Mouse (Mus musculus) gastrocnemius, postnatal 25 days (tissue): Measurements from ENCODE around the gene Olfm4. TPM values are rescaled to one million over a fixed set of nuclear protein-coding genes. Genes with fewer than 3 reads are reported as not detected.
A peak's percentile ranks its signal among the peaks of the same experiment; 100 is the strongest.

ENCODE experiments used
- DNase-seq: peaks from one replicate; pipeline ENCODE4 v3.0.0; 2022
- long read RNA-seq, 2 experiments: library from polyadenylated mRNA; stranded (forward); transcript quantifications; one replicate each; pipeline ENCODE4 v2.0.0; 2021
- total RNA-seq, 2 experiments: library from RNA; stranded (reverse); gene quantifications; 1 replicate in 1 of 2; 2 replicates in 1 of 2; pipeline ENCODE4 v1.2.3; 2021

Gene Olfm4
- total RNA-seq, result not detected
- long read RNA-seq, experiment 1, result 0 reads
- long read RNA-seq, experiment 2, result 0 reads

DNA sequence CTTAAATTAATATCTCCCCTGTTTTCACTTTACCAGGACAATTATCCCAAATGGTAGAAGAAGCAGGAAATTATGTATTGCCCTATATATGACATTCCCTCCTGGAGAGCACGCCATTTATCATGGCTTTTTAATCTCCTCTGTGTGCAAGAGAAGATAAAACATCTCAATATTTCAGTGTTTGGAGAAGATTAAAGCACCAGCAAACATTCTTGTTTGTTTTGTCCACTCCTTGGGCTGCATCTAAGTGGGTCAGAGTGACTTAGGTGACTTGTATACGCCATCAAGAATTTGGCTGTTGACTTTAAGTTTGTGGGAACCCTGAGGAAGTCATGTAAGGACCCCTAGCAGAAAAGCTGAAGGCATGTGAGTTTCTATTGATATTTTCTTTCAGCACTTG lies at the start of gene Olfm4:
Gene Olfm4 (plus strand): TSS at position 301 of the 400 bp plus-strand sequence.
- DNase-seq, result no peak

DNA sequence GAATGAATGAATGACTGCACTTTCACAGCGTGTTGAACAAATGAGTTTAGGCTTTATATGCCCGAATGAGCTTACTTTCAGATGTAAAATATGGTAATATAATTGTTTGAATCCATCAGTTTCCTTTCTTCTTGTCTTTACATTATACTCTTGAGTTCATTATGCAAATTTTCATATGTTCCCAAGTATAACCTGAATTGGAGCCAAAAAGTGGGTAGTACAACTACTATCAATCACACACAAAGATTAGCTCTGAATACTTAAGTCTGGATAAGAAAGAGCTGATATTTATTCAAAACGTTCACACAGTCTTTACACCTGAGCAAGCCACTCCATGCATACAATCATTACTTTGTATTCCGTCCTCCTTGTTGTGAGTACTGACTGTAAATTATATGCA lies 49.5 kb upstream of the Olfm4 start:
- DNase-seq, result no peak

DNA sequence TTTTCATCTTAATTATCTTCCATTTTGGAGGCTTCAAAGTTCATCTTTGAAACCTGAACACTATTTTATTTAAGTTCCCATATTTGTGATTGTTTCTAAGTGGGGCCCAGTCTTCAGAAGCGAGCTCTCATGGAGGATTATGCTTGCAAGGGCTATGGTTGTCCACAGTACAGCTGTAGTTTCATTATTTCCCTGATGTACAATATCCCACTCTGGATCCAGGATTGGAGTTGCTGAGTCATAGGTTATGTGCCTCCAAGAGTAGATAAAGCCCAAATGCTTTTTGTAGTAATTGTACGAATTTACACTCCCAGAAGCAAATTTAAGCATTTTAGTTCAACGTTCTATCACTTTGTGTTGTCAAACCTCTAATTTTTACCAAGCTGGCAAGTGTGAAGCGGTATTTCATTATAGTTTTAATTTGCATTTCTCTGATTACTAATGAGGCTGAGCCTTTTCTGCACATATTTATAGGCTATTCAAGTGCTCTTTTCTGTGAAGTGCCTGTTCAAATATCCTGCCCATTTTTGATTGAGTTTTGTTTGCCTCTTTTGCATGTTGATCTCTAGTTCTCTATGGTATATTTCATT lies 46.9 kb upstream of the Olfm4 start:
- DNase-seq, result no peak

DNA sequence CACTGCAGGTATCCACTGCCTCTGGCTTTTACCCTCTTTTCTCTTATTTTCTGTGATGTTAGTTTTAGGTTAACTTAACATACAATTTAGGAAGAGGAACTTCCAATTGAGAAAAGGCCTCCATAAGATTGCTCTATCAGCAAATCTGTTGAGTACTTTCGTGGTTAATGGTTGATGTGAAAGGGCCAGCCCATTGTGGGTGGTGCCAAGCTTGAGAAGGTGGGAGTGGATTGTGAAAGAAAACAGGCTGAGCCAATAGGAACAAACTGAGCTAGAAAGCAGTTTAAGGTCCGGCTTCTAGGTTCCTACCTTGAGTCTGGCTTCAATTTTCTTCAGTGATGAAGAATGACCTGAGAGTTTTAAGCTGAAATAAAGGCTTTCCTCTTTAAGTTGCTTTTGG lies 38.0 kb upstream of the Olfm4 start:
- no peak for DNase-seq

DNA sequence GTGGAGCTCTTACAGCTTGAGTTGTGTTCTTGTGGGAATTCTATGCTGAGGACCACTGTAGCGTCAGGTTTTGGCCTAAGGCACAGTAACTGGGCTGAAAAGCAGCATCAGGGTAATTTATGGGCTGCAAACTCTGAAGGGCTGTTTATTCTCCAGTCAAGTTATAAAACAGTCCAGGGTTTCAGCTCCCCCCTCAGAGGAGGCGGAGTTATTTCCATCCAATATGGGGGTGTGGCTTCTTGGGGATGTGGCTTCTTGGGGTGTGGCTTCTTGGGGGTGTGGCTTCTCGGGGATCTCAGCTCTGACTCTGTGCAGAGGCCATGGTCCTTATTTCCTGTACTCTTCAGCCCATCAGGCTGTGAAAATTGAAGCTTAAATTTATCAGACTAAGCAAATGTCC lies 28.2 kb upstream of the Olfm4 start:
- no peak for DNase-seq

DNA sequence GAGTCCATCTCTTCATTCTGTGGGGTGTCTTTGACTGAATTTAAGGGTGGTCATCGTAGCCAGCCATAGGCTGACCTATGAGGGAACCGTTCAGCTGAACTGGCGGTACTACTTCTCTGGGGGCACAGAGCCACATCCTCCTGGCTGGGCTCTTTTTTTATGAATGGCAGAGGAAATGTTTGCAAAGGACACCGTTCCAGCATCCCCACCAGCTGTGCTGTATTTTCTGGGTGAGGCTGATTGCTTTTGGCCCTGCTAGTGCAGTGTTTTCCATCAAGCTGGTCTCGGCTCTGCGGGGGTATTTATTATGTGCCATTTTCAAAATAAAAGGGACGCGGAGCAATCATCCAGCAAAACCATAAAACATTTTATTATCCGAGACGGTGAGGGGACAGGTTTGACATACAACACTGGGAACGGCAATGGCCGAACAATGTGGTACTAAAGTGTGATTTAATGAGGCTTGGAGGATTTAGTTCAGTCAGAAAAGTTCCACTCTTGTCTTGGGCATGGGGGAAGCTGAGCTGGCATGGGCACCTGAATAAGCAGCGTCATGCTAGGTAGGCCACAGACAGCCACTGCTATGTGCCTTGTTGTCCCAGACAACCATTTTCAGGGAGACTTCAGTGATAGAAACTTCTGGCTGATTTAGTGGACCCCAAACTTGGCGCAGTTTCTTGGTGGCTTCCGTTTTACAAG lies 25.9 kb upstream of the Olfm4 start:
- DNase-seq, result no peak

DNA sequence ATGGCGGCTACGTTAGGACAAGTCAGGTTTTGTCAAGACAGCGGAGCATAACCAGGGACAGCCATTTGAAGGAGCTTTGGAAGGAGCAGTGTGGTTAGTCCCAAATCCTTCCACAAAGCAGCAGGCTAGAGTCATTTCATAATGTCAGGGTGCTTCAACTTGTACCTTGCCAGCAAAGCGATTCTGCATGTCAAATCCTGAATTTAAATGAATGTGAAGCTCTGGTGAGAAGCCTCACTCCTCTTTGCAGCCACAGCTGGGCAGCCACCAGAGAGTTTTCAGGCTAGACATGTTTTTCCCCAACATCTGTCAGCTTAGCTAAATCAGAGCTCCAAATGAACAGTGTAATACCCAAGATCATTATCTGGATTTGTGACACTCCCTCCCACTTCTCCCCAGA lies 22.7 kb upstream of the Olfm4 start:
- no peak for DNase-seq

DNA sequence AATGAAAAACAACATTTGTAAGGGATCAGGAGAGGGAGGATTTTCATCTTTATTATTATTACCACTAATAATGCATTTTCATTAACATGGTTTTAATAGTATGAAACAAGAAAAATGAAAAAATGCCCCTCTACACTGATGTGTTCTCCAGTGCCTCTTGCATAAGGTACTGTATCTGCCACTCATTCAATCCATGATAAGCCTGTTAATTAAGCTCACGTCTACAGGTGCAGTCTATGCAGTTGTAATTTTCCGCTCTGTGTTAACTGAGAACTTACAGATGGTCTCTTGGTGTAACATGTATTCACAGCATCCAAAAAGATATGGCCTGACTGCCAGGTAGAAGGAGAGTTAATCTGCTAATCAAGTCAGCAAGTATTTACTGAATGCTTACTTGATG lies 22.3 kb upstream of the Olfm4 start:
- no peak for DNase-seq

DNA sequence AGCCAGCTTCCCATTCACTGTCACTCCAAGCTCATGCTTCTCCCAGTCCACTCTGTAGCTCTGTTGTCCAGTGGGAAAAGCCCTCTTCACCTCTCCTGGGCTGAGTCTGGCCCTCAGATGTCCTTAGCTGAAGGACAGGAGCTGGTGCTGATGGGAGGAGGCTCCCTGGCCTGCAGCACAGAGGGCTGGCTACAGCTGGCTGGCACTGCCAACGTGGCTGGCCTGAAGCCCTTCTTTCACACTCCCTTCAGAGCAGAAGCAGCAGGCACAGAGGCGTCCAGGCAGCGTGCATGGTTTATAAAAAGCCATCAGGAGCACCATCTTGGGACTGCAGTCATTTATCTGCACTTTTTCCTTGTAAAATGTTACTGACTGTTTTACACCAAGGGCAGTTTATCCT lies 13.7 kb upstream of the Olfm4 start:
- DNase-seq, result peak; percentile 24

DNA sequence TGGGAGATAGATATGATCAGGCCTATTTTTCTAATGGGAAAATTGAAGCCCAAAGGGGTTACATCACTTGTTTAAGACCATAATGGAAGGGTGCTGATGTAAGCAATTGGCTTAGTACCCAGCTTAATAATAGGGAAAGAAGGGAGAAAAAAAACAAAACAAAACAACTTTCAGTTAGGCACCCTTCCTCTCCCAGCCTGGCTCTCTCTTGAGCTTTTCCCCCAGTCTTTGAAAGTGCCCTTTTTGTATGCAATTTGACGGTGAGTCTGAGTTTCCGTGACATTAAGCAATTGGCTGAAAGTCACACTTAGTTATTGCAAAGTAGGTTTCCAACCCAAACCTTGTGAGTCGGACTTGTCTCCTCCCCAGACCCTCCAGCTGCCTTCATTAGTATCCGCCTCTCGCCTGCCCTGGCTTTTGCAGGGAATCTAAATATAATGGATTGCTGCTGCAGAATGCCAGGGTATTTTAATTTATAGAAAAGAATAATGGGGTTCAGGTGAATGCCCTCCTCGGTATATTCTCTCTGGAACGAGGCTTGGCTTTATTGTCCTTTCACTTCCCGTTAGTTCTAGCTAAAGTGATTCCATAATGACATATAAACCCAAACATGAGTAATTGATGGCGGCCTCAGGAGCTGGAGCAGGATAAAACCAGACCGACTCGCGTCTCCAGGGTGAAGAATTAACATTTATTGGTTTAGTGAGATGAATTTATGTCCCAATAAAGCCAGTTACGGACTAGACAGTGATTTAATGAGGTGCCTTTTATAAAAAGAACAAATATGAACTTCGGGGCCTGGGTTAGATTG lies 12.7 kb upstream of the Olfm4 start:
- DNase-seq, result no peak

DNA sequence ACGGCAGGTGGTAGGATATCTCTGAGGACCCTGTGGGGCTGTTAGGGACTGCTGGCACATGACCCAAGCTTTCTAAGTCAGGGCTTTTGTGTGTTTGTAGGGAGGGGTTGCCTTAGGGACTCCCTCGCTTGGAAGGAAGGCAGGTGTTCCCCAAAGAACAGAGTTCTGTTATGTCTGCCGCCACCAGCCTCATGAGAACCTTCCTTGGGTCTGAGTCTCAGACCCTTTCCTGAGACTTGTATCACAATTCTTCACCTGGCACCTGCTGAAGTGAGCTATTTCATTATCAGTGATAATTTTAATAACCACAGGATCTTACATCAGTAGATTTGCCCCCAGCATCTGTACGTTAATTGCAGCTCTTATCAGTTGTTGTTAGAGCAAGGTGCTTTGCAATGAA lies 2.4 kb upstream of the Olfm4 start:
- no peak for DNase-seq

DNA sequence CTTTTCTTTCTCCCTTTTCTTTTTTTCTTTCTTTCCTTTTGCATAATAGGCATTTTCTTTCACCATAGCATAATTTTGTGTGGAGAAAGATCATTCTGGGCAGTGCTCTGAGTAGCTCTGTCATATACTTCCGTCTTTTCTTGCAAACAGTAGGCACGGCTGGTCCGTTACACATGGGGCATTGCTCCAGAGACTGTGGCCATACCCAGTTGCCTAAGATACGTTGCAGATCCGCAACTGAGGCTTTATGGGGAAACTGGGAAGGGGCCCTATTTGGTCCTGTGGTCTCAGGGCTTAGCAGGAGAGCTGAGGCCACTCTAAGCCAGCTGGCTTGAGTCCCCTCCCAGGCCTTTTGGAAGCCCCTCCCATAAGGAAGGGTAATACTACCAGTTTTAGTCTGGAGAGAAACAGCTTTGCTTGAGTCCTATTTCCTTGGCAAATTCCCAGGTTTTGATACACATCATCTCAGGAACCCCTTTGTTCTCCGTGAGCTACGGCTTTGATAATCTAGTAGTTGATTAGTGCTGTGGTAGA lies 1.3 kb downstream of the Olfm4 start:
- no peak for DNase-seq

DNA sequence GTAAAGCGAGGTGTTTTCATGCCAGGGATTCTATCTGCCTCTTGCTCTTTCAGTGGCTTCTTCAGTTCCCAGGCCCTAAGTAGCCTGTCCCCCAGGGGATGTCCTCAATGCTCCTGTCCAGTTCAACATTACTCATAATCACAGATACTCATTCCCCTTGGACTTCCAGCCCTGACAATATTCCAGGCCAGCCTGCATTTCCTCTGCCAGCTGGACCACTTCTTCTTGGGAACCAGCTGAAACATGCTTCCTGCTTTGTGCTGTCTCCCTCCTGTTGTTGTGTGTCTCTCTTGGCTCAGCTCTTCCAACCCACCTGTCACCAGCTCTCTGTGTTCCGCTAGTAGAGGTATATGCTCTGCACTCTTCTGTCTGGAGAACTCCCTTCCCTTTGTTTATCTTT lies 1.8 kb downstream of the Olfm4 start:
- DNase-seq, result peak; percentile 10

DNA sequence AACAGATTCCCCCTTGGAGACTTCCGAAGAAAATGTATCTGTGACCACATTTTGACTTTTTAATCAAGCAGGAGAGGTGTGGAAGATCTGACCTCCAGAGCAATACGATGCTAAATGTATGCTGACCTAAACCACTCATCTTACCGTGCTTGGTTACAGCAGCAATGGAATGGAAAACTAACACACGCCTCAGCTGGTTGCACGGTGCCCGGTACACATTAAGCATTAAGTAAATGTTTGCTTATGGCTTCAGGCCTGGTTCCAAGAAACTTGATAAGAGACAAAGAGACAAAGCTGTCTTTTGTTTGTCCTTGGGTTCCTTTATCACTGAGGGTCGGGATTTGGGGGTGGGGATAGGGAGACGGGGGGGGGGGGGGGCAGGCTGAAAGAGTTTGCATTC lies 3.0 kb downstream of the Olfm4 start:
- no peak for DNase-seq

DNA sequence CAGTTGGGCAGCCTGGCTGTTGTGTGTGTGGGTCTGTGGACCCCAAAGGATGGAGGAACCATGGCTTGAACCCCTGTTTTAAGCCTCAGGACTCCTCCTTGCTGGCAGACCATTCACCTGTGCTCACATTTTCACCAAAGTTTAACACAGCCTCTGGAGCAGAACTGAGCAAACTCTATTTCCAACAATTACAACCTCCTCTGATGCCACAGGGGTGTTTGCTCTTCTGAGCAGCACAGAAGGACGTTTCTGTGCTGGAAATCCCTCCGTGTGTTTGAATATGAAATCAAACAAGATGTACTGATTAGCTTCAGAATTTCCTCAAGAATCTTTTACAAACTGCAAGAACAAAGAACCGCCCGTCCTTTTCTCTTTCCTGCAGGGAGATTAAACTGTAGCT lies 5.9 kb downstream of the Olfm4 start:
- no peak for DNase-seq

DNA sequence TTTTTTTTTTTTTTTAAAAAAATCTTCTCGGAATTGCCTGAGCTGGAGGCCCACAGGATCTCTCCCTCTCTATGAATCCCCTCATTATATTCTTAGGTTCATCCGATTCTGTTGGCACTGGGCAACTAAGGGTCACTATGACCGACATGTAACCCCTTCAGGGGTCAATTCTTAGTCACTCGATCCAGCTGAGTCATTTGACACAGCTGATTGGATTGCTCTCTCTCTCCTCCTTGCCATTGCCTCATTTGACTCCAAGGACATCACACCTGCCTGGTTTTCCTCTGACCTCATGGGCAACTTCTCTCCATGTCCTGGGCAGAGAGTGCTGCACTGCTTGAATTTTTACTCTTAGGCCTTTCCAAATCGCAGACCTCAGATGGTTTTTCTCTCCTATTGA lies 6.7 kb downstream of the Olfm4 start:
- no peak for DNase-seq

DNA sequence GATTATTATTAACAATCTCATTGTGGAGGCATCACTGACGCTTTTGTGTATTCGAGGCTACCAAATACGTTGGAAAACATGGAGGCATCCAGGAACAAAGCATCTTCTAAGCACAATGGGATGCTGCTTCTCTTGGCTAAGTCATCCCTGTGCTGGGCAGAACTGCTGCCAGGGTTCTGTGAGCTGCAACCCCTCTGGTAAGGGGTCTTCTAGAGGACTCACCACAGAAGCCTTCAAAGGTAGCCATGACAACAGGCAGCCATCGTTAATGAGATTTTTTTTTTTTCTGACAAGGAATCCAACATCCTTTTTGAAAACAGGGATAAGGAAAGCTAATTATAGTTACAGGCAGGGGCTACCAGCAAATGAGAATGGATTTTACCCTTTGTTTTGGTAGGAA lies 13.7 kb downstream of the Olfm4 start:
- DNase-seq, result no peak

DNA sequence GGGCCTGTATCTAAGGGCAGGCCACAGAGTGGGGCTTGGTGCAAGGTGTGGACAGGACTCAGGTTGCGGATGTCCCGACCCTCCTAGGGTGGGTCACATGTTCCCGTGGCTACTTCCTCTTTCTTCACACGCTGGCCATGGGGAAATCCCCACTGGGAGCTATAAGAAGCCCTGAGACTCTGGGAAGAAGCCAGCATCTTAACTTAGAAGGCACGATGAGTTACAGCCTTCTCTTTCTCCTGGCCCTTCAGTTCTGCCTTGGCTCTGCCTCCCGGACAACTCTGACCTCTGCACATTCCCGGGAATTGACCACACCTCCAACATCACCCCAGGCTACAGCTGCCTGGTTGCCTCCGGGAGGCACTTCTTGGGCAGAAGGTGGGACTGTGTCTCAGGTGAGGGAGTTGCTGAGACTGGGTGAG lies 16.2 kb downstream of the Olfm4 start:
- DNase-seq, result peak; percentile 7

DNA sequence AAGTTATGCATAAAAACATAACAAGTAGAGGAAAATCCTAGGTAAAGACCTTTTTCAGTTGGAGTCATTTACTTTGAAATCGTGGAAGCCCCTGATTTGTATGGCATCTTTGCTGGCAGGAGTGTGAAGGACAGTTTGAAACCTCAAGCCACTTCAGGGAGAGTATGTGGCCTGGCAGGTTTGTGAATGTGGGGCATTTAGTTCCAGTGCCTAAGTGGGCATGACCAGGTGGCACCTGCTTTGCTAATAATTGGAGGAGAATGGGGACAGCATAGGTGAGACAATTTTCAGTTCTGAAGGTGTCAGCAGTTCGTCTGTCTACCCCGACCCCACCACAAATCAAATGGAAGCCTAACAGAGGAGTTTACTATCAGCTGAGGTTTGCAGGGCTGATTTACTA lies 23.8 kb downstream of the Olfm4 start:
- DNase-seq, result no peak

DNA sequence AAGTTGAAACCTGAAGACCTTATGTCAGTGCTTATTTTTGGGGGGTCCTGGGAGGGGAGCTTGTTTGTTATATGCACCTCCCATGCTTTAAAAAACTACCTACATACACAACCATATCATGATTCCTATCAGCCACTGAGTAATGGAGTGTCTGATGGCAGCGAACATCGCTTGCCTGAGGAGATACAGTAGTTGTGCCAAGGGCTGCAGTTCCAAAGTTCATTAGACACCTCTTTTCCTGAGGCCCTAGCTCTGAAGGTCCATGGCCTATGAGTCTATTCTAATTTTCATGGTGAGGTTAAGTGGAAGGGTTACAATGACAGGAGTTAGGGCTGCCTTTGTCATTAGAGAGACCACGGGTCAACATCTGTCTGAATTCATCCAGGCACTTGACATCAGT lies 26.5 kb downstream of the Olfm4 start:
- DNase-seq, result no peak

DNA sequence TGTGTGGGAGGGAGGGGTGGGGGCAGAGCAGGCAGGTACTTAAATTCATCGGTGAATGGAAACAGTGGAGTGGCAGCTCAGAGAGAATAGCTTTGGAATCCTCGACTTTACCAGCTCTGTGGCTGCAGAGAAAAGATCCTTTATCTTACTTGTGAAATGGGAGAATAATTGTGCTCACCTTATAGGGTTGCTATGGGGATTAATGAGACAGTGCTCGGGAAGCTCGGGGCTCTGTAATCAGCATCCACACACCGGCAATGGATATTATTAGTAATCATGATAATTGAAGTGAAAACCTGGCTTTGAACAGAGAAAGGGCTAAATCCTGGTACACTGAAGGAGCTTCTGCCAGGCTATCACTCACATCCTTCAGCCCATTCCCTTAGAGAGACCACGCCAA lies 31.1 kb downstream of the Olfm4 start:
- no peak for DNase-seq

DNA sequence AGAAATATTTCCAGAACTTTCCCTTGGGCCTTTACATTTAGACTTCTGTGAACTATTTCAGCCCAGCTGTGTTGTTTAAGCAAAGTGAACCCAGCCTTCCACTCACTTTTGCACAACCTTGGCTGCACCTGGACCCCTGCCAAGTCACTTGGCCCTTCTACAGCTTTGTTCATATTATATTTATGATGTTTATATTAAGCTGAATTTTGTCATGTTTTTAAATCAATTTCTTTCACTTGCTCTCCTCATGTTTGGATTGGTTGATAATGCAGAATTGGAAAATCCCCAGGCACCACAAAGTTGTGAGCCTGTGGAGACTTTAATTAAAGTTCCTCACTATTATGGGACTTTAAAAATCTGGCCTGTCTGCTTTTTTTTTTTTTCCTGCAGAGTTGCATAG lies 32.2 kb downstream of the Olfm4 start:
- DNase-seq, result no peak

DNA sequence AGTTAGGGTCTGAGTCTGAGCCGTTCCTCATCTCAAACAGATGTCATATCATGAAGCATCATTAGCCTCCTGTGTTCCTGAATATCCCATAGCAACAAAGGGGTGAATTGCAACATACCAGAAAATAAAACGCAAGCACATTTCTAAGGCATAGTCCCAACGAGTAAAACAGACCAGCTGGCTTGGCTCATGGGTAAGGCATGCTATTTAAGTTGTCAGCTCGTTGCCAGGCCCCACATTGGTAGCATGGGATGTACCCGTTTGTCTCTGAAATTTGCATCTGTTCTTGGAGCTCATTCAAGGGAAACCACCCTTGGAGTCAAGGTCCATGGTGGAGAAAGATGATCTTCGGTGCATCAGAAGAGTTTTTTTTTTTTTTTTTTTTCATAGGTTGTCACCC lies 42.2 kb downstream of the Olfm4 start:
- no peak for DNase-seq
